In genomic region chr7:4866631-4867180, GRCm38 (mm10) we compare ENCODE assay signal across 8 mouse cellular contexts. TPM values are rescaled to one million over a fixed set of nuclear protein-coding genes. Genes with fewer than 3 reads are reported as not detected.
A peak's percentile ranks its signal among the peaks of the same experiment; 100 is the strongest.
DNase-seq lines count a peak whose midpoint lies in the region; ATAC-seq and TF ChIP-seq lines count a peak whose summit lies in the region.

No protein-coding gene starts in this region.

- H3K4me3 ChIP-seq in left cerebral cortex, adult 2 months: peak overlapping the region; percentile 64
- H3K4me3 ChIP-seq in embryonic facial prominence, embryonic 11.5 days (ENCODE audit: low read depth, low read length): peak overlapping the region; percentile 48
- H3K4me3 ChIP-seq in intestine, postnatal 0 days (ENCODE audit: low read depth, low read length): peak overlapping the region; percentile 52
- peak overlapping the region; percentile 59 for H3K4me3 ChIP-seq in neural tube, embryonic 14.5 days (ENCODE audit: low read depth, low read length)

- no peak for ATAC-seq in embryonic facial prominence, embryonic 11.5 days (replicated peaks; ENCODE audit: insufficient number of reproducible peaks, low FRiP score, low TSS enrichment, low read depth)
- peak; percentile 4; the same call in 1 of the 2 replicates for ATAC-seq in intestine, postnatal 0 days
- ATAC-seq in neural tube, embryonic 14.5 days (ENCODE audit: low read depth): no peak

- H3K27ac ChIP-seq in left cerebral cortex, adult 2 months: peak overlapping the region; percentile 90
- no peak overlapping the region for H3K27ac ChIP-seq in embryonic facial prominence, embryonic 11.5 days (replicated peaks; ENCODE audit: low read depth, low read length)
- H3K27ac ChIP-seq in intestine, postnatal 0 days (ENCODE audit: low read depth, low read length): peak overlapping the region; percentile 95
- peak overlapping the region; percentile 80 for H3K27ac ChIP-seq in neural tube, embryonic 14.5 days (ENCODE audit: low read depth, low read length)

- H3K36me3 ChIP-seq in embryonic facial prominence, embryonic 11.5 days (replicated peaks; ENCODE audit: control insufficient read depth, insufficient read depth, low read depth, low read length): no peaks in the 10 kb centered on the region
- H3K36me3 ChIP-seq in intestine, postnatal 0 days (ENCODE audit: control insufficient read depth, insufficient read depth): no peaks in the 10 kb centered on the region
- H3K36me3 ChIP-seq in neural tube, embryonic 14.5 days (ENCODE audit: control insufficient read depth, insufficient read depth, low read length): no peaks in the 10 kb centered on the region

- WGBS in embryonic facial prominence, embryonic 11.5 days: 47% methylated on average over 10 of the region's 10 CpGs
- 15% methylated on average over 10 of the region's 10 CpGs for WGBS in intestine, postnatal 0 days
- 39% methylated on average over 10 of the region's 10 CpGs for WGBS in neural tube, embryonic 14.5 days

- intact Hi-C loops in left cerebral cortex, adult 2 months (cut with DNase I): loop anchor here (2.0 kb wide), 2 partner anchors 48 to 72 kb away; partner anchors contain the start of gene Zfp628
- intact Hi-C loops in left cerebral cortex, postnatal 36 days (cut with DNase I): no loop called here

- DNase-seq in left cerebral cortex, adult 2 months (ENCODE audit: extremely low spot score in 1 of 2, low spot score in 2 of 2): no peak
- no peak for DNase-seq in left cerebral cortex, postnatal 36 days (ENCODE audit: low spot score in 2 of 2)
- DNase-seq in embryonic facial prominence, embryonic 11.5 days (ENCODE audit: low spot score): no peak
- DNase-seq in layer of hippocampus, adult 18-20 months (ENCODE audit: low spot score in 2 of 2): no peak
- no peak for DNase-seq in frontal cortex, adult 2 months (ENCODE audit: extremely low spot score in 1 of 2, low spot score in 1 of 2)
- DNase-seq in ovary, postnatal 14 days (ENCODE audit: low spot score): no peak

- peak overlapping the region; percentile 52 for H3K9ac ChIP-seq in embryonic facial prominence, embryonic 11.5 days (replicated peaks; ENCODE audit: low read length)
- H3K9ac ChIP-seq in intestine, postnatal 0 days (ENCODE audit: low read depth, low read length): peak overlapping the region; percentile 64
- H3K9ac ChIP-seq in neural tube, embryonic 14.5 days (replicated peaks; ENCODE audit: low read depth, low read length): peak overlapping the region; percentile 69

- no peak for TF ChIP-seq CTCF in left cerebral cortex, adult 2 months (IDR thresholded peaks at IDR 0.05)
- no peak for TF ChIP-seq CTCF in intestine, postnatal 0 days (IDR thresholded peaks at IDR 0.05; ENCODE audit: low read depth)

- H3K4me2 ChIP-seq in embryonic facial prominence, embryonic 11.5 days (ENCODE audit: low read depth, low read length): peak overlapping the region; percentile 37; the same call in 1 of the 2 replicates
- H3K4me2 ChIP-seq in intestine, postnatal 0 days (replicated peaks; ENCODE audit: low read depth): peak overlapping the region; percentile 75
- H3K4me2 ChIP-seq in neural tube, embryonic 14.5 days (ENCODE audit: low read depth, low read length): peak overlapping the region; percentile 73

- no peaks in the 10 kb centered on the region for H3K4me1 ChIP-seq in embryonic facial prominence, embryonic 11.5 days (ENCODE audit: control insufficient read depth, insufficient read depth, low read length)
- peaks cover 6% of the 10 kb centered on the region; the same call in 1 of the 2 replicates for H3K4me1 ChIP-seq in intestine, postnatal 0 days (replicated peaks; ENCODE audit: control insufficient read depth, insufficient read depth, low read length)
- no peaks in the 10 kb centered on the region for H3K4me1 ChIP-seq in neural tube, embryonic 14.5 days (ENCODE audit: control insufficient read depth, insufficient read depth, low read length)

- H3K9me3 ChIP-seq in embryonic facial prominence, embryonic 11.5 days (replicated peaks; ENCODE audit: control insufficient read depth, low read length): no peaks in the 10 kb centered on the region
- H3K9me3 ChIP-seq in intestine, postnatal 0 days (ENCODE audit: control insufficient read depth): no peaks in the 10 kb centered on the region
- H3K9me3 ChIP-seq in neural tube, embryonic 14.5 days (ENCODE audit: control insufficient read depth, low read length): no peaks in the 10 kb centered on the region

- H3K27me3 ChIP-seq in embryonic facial prominence, embryonic 11.5 days (ENCODE audit: control insufficient read depth, insufficient read depth, low read length): no peaks in the 10 kb centered on the region
- H3K27me3 ChIP-seq in intestine, postnatal 0 days (replicated peaks; ENCODE audit: control insufficient read depth, insufficient read depth, low read length): no peaks in the 10 kb centered on the region
- no peaks in the 10 kb centered on the region for H3K27me3 ChIP-seq in neural tube, embryonic 14.5 days (ENCODE audit: control insufficient read depth, insufficient read depth, low read length)

RNA-seq across cellular contexts. Expression of gene Isoc2b, which starts 3.4 kb away (rescaled TPM):
- 1 to 10 TPM; 6.9 to 9.3 TPM for total RNA-seq in left cerebral cortex, adult 2 months (2021)
- total RNA-seq in left cerebral cortex, postnatal 36 days (2021): 1 to 10 TPM; 6.0 to 8.6 TPM
- polyA plus RNA-seq in embryonic facial prominence, embryonic 11.5 days (2014; fragmentation: Nextera tagmentation; extraction: Ambion mirVana): 2.4 and 2.9 TPM in 2 replicates
- polyA plus RNA-seq in intestine, postnatal 0 days (2015; fragmentation: Nextera tagmentation; extraction: Ambion mirVana): 12.5 and 15.5 TPM in 2 replicates
- polyA plus RNA-seq in neural tube, embryonic 14.5 days (2014; fragmentation: Nextera tagmentation; extraction: Ambion mirVana): 3.2 and 3.9 TPM in 2 replicates
- total RNA-seq in layer of hippocampus, adult 18-20 months (2021): 1 to 10 TPM; 4.4 to 6.3 TPM
- 10.6 and 13.8 TPM in 2 replicates for polyA plus RNA-seq in frontal cortex, adult 2 months (2012; rRNA removed)

RNA-seq across cellular contexts. Expression of gene Isoc2a, which starts 10.2 kb away (rescaled TPM):
- 10 to 100 TPM; 11.3 to 12.6 TPM for total RNA-seq in left cerebral cortex, adult 2 months (2021)
- total RNA-seq in left cerebral cortex, postnatal 36 days (2021): 10 to 100 TPM; 10.3 to 13.5 TPM
- 0.70 and 0.72 TPM in 2 replicates for polyA plus RNA-seq in embryonic facial prominence, embryonic 11.5 days (2014; fragmentation: Nextera tagmentation; extraction: Ambion mirVana)
- 1.3 and 1.6 TPM in 2 replicates for polyA plus RNA-seq in intestine, postnatal 0 days (2015; fragmentation: Nextera tagmentation; extraction: Ambion mirVana)
- polyA plus RNA-seq in neural tube, embryonic 14.5 days (2014; fragmentation: Nextera tagmentation; extraction: Ambion mirVana): 0.58 and 0.76 TPM in 2 replicates
- total RNA-seq in layer of hippocampus, adult 18-20 months (2021): 10 to 100 TPM; 14.9 to 15.9 TPM
- polyA plus RNA-seq in frontal cortex, adult 2 months (2012; rRNA removed): 10.7 and 12.0 TPM in 2 replicates

RNA-seq across cellular contexts. Expression of gene Shisa7, which starts 22.2 kb away (rescaled TPM):
- total RNA-seq in left cerebral cortex, adult 2 months (2021): 100 to 1,000 TPM; 134 to 138 TPM
- total RNA-seq in left cerebral cortex, postnatal 36 days (2021): 100 to 1,000 TPM in 1 of 2 experiments, 10 to 100 TPM in 1; 95.1 to 151 TPM
- polyA plus RNA-seq in embryonic facial prominence, embryonic 11.5 days (2014; fragmentation: Nextera tagmentation; extraction: Ambion mirVana): 0.72 TPM in 2 replicates
- polyA plus RNA-seq in intestine, postnatal 0 days (2015; fragmentation: Nextera tagmentation; extraction: Ambion mirVana): 0.07 and 0.09 TPM in 2 replicates
- 16.8 and 18.7 TPM in 2 replicates for polyA plus RNA-seq in neural tube, embryonic 14.5 days (2014; fragmentation: Nextera tagmentation; extraction: Ambion mirVana)
- 100 to 1,000 TPM; 150 to 162 TPM for total RNA-seq in layer of hippocampus, adult 18-20 months (2021)
- polyA plus RNA-seq in frontal cortex, adult 2 months (2012; rRNA removed): 149 and 155 TPM in 2 replicates

RNA-seq across cellular contexts. Expression of gene Gm36210, which starts 39.6 kb away (rescaled TPM):
- under 1 TPM; 0.27 to 0.28 TPM for total RNA-seq in left cerebral cortex, adult 2 months (2021)
- total RNA-seq in left cerebral cortex, postnatal 36 days (2021): under 1 TPM in 1 of 2 experiments, not detected in 1; 0.32 TPM
- polyA plus RNA-seq in embryonic facial prominence, embryonic 11.5 days (2014; fragmentation: Nextera tagmentation; extraction: Ambion mirVana): 0.27 TPM in 1 of 2 replicates, not detected in the other
- not detected in 2 replicates for polyA plus RNA-seq in intestine, postnatal 0 days (2015; fragmentation: Nextera tagmentation; extraction: Ambion mirVana)
- polyA plus RNA-seq in neural tube, embryonic 14.5 days (2014; fragmentation: Nextera tagmentation; extraction: Ambion mirVana): 0.37 and 0.41 TPM in 2 replicates
- under 1 TPM in 1 of 2 experiments, not detected in 1; 0.25 TPM for total RNA-seq in layer of hippocampus, adult 18-20 months (2021)
- 0.44 and 0.53 TPM in 2 replicates for polyA plus RNA-seq in frontal cortex, adult 2 months (2012; rRNA removed)

RNA-seq across cellular contexts. Expression of gene Zfp628, which starts 48.3 kb away (rescaled TPM):
- 10 to 100 TPM; 15.8 to 16.4 TPM for total RNA-seq in left cerebral cortex, adult 2 months (2021)
- 10 to 100 TPM; 14.0 to 17.0 TPM for total RNA-seq in left cerebral cortex, postnatal 36 days (2021)
- 2.5 and 3.6 TPM in 2 replicates for polyA plus RNA-seq in embryonic facial prominence, embryonic 11.5 days (2014; fragmentation: Nextera tagmentation; extraction: Ambion mirVana)
- 2.9 TPM in 2 replicates for polyA plus RNA-seq in intestine, postnatal 0 days (2015; fragmentation: Nextera tagmentation; extraction: Ambion mirVana)
- 2.8 and 3.7 TPM in 2 replicates for polyA plus RNA-seq in neural tube, embryonic 14.5 days (2014; fragmentation: Nextera tagmentation; extraction: Ambion mirVana)
- 10 to 100 TPM; 13.9 to 15.1 TPM for total RNA-seq in layer of hippocampus, adult 18-20 months (2021)
- 9.6 and 10.8 TPM in 2 replicates for polyA plus RNA-seq in frontal cortex, adult 2 months (2012; rRNA removed)

Comparison
In these comparisons a context has a peak if more than half of its experiments do, and no peak if none do; other contexts are left out.
1. RNA of gene Shisa7, which starts 22.2 kb away (polyA plus RNA-seq): 149 to 155 TPM in frontal cortex, adult 2 months and 16.8 to 18.7 TPM in neural tube, embryonic 14.5 days; 0.72 TPM in embryonic facial prominence, embryonic 11.5 days and 0.07 to 0.09 TPM in intestine, postnatal 0 days; every median in the first group is over 10 times any median in the second.
2. Peak in every context shown above with its lines, with median percentiles within 50 percentile points of each other: H3K4me3 ChIP-seq, H3K4me2 ChIP-seq and H3K9ac ChIP-seq.